Mouse (Mus musculus) CD4-positive, CD25-positive, alpha-beta regulatory T cell, adult 2 months (primary cell): ENCODE data around the gene Gm17545.

Experiments
- DNase-seq: peaks from one replicate; pipeline ENCODE4 v3.0.0-alpha.2; 2012; ENCODE audit warnings: low read depth, low spot score

The Gm17545 gene

DNA sequence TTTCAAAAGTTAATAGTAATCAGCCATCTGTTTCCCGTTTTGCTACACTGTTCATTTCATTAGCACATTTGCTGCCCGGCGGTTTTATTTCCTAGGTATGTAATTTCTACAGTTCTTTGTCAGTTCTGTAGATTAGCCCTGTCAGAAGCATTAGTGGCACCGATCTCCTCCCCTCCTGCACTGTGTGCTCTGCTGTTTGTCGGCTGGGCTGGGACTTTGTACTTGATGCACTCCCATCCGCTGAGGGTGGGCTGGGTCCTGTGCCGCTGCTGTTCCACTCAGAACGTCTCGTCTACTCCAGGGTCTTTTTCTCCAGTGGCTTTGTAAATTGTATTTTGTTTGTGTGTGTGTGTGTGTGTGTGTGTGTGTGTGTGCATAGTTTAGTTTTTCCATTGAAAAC is 34.9 kb downstream of the Gm17545 start:
- DNase-seq: no peak

DNA sequence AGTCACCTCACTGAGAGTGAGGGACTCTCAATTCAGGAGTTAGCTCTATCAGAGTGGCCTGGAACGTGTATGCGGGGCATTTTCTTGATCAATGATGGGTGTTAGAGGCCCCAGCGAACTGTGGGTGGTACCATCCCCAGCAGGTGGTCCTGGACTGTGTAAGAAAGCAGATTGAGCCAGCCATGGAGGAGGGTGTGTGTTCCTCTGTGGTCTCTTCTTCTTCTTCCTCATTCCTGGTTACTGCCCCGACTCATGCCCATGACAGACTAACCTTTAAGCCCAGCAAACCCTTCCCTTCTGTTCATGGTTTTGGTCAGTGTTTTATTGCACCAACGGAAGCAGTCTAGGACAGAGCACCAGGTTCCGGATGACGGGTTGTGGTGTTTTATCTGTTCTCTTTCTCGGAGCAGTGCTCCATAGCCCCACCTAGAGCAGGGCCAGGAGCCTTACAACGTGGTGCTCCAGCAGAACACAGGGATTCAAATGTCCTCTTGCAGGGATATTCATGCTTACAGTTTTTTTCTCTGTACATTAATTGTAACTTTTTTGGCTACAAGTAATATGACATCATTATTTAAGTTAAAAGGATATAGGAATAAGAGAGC is 40.2 kb downstream of the Gm17545 start:
- no peak for DNase-seq

DNA sequence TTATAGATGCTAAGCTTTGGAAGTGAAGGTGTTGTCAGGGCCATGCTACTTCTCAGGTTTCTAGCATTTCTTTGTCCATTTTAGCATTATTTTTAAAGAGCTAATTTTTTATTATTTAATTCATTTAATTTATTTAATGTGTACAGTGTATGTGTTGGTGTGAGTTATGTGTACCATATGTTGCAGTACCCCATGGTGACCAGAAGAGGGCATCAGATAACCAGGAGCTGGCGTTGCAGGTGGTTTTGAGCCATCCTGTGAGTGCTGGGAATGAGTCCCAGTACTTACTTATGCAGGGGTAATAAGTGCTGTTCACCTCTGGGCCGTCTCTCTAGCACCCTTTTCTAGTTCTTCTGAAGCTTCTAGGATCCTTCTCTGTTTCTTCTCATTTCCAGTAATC is 41.0 kb downstream of the Gm17545 start:
- no peak for DNase-seq

DNA sequence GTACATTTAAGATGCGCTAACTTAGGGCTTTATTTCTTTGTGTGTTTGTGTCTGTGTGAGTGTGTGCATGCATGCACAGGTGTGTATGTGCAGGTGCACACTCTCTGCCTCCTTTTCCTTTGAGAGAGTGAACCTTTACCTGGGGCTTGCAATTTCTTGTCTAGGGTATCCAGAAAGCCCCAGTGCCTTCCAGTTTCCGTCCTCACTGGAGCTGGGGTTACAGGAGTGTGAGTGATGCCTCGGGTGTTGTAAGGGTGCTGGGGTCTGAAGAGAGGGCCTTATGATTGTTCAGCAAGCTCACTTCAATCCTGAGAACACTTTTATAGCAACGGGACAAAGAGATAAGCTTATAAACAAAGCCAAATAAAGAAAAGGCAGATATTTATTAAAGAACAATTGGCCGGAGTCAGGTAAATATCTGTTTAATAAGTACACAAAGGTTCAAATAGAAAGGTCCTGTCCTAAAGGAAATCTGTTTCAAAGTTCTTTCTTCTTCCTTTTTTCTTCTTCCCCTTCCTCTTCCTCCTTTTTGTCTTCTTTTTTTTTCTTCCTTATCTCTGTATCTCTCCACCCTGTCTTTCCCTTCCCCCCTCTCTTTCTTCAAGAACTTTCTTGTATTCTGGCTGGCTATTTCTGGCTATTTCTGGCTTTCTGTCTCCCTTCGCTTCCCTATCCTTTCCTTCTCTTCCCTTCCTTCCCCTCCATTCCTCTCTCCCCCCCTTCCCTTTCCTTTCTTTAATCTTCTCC is 43.1 kb downstream of the Gm17545 start:
- DNase-seq: no peak

DNA sequence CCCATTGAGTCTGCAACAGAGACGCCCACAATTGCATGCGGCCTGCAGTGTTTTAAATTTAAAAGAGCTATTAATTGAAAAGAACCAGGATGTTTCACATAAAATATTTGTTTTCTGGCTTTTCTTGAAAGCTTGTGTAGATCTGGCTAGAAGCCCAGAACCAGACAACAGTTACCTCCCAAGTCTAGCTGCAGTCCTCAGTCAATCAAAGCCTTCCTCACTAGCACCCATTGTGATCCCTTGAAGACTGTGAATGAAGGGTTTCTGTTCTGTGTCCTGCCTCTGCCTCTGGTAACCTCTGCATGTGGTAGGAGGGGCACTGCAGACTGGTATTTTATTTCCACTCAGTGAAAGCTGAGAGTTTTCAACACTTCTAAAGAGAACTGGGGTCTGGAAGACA is 48.9 kb downstream of the Gm17545 start:
- no peak for DNase-seq

DNA sequence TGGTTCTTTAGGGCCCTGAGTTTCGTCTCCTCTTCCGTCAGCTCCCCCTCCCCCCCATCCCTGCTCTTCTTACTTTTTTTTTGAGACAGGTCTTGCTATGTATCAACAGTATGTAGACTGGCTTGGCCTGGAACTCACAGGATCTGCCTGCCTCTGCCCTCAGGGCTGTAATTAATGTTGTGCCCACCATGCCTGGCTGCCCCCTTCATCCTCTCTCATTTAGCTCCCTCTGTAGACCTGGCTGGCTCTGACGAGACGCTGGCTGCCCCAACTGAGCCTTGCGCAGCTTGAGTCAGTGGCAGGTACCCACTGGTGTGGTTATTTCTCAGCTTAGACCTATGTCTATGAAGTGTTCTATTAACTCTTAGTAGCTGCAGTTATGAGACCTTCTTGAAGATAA is 49.5 kb downstream of the Gm17545 start:
- DNase-seq: no peak

DNA sequence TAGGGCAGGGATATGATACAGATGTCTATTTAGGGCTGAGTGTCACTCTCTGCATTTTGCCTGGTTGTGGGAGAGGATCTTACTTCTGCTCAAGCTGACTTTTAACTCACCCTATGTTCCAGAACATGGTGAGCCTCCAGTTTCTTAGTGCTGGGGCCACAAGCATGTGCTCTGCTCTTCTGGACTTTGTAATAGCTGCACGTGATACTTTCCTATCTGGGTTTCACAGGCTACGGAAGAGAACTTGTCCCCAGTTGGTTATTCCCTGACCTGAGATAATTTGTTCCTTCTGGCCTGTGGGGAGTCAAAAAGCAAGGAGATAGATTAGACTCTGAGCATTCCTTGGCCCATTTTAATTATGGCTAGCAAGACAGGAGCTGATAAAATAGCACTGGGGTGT is 51.5 kb downstream of the Gm17545 start:
- no peak for DNase-seq
